Mouse (Mus musculus) midbrain, embryonic 11.5 days (tissue): ENCODE results near the gene Anapc2. TPM values are rescaled to one million over a fixed set of nuclear protein-coding genes. Genes with fewer than 3 reads are reported as not detected.

Experiments used
- ATAC-seq: fragments of 200-750 bp; cut with Nextera tagmentation; 2 replicates; pipeline ENCODE4 v1.8.0; 2017; ENCODE audit warnings: moderate TSS enrichment, moderate library complexity; ENCODE audit not compliant: low FRiP score
- DNase-seq: peaks from one replicate; pipeline ENCODE4 v3.0.0; 2015; ENCODE audit warnings: low spot score; ENCODE audit errors: missing footprints
- H3K27ac ChIP-seq: fragments of 300-500 bp; sonication (generic); 2 replicates; pipeline ENCODE4 v1.5.1; 2014; ENCODE audit warnings: low read depth, low read length
- H3K27me3 ChIP-seq: fragments of 300-500 bp; sonication (generic); 2 replicates; pipeline ENCODE4 v1.6.1; 2014; ENCODE audit warnings: mild to moderate bottlenecking, low read length, moderate library complexity, mixed read lengths; ENCODE audit not compliant: control insufficient read depth, insufficient read depth
- H3K36me3 ChIP-seq: fragments of 300-500 bp; sonication (generic); 2 replicates; pipeline ENCODE4 v1.6.1; 2014; ENCODE audit warnings: mild to moderate bottlenecking, low read length, moderate library complexity, mixed read lengths; ENCODE audit not compliant: control insufficient read depth, insufficient read depth
- H3K4me1 ChIP-seq: fragments of 300-500 bp; sonication (generic); 2 replicates; pipeline ENCODE4 v1.6.1; 2014; ENCODE audit warnings: low read length; ENCODE audit not compliant: control insufficient read depth, insufficient read depth
- H3K4me2 ChIP-seq: fragments of 300-500 bp; sonication (generic); 2 replicates; pipeline ENCODE4 v1.6.1; 2014; ENCODE audit warnings: mild to moderate bottlenecking, moderate library complexity
- H3K4me3 ChIP-seq: fragments of 300-500 bp; sonication (generic); 2 replicates; pipeline ENCODE4 v1.5.1; 2014; ENCODE audit warnings: low read depth, low read length
- H3K9ac ChIP-seq: fragments of 300-500 bp; sonication (generic); 2 replicates; pipeline ENCODE4 v1.6.1; 2014; ENCODE audit warnings: low read length
- H3K9me3 ChIP-seq: fragments of 300-500 bp; sonication (generic); 2 replicates; pipeline ENCODE4 v1.6.1; 2016; ENCODE audit warnings: low read length; ENCODE audit not compliant: control insufficient read depth
- WGBS: fragments of 180-500 bp; shearing (Covaris S2); extraction: QIAGEN DNeasy Blood & Tissue Kit; methylation state at CpG from one replicate; pipeline ENCODE4 v1.1.7; 2014; 5-methylcytosine and 5-hydroxymethylcytosine counted together
- polyA plus RNA-seq: library from polyadenylated mRNA; unstranded; fragments of >200 nt; fragmentation: Nextera tagmentation; extraction: Ambion mirVana; gene quantifications from 2 replicates; pipeline ENCODE4 v1.2.1, GENCODE M21; 2014

The Anapc2 gene
- polyA plus RNA-seq, 1 experiment from 2014 or later, result 117 TPM

DNA sequence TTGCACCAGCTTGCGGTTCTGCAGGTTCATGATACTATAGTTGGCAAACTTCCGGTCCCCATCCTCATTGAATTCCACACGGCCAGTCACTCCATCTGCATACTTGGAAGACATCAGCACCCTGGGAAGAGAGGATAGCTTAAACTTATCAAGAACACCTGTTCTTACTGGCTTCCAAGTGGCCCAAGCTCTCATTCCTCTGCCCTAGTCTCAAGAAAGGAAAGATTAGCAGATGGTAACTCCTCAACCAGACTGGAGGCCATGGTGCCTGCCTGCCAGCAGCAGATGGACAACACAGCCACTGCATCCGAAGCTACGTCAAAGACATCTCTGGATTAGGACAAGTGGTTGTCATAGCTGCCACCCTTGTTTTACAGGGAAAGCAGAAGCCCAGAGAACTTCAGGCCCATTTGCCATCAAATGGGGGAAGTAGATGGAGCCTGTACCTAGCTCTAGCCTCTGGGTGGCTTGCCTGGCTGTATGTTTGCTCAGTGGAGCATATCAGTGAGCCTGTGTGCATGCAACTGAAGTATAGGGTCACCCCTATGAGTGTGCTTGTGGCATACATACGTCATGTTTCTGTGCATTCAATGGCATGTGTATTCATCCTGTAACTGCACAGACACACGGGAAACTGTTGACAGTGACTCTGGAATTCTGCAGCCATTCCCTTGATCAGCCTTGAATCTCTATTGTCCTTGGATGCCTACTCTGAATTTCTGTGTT, 31.8 kb downstream of the Anapc2 start:
- Histone ChIP-seq H3K27me3 (peaks cover 8% of the 10 kb centered on the region), H3K9me3 (no peaks in the 10 kb centered on the region), H3K4me2 (peak overlapping the region; percentile 78), H3K4me1 (no peaks in the 10 kb centered on the region), H3K9ac (no peak overlapping the region), H3K27ac (no peak overlapping the region), H3K4me3 (peak overlapping the region; percentile 42; the same call in 1 of the 2 replicates), H3K36me3 (no peaks in the 10 kb centered on the region)
- 72% methylated on average over 7 of the region's 7 CpGs for WGBS
- ATAC-seq (no peak), DNase-seq (peak; percentile 87)

GRCm38 (mm10) chr2:25304657-25305541, 32.6 kb downstream of the Anapc2 start:
- peak overlapping the region; percentile 42 for H3K4me3 ChIP-seq
- peak; percentile 91 for ATAC-seq
- H3K9ac ChIP-seq, result peak overlapping the region; percentile 56
- H3K27me3 ChIP-seq, result peaks cover 8% of the 10 kb centered on the region
- peak; percentile 93 for DNase-seq
- H3K27ac ChIP-seq, result no peak overlapping the region
- H3K9me3 ChIP-seq, result no peaks in the 10 kb centered on the region
- peak overlapping the region; percentile 78 for H3K4me2 ChIP-seq
- no peaks in the 10 kb centered on the region for H3K4me1 ChIP-seq
- no peaks in the 10 kb centered on the region for H3K36me3 ChIP-seq
- 2% methylated on average over 37 of the region's 45 CpGs for WGBS

DNA sequence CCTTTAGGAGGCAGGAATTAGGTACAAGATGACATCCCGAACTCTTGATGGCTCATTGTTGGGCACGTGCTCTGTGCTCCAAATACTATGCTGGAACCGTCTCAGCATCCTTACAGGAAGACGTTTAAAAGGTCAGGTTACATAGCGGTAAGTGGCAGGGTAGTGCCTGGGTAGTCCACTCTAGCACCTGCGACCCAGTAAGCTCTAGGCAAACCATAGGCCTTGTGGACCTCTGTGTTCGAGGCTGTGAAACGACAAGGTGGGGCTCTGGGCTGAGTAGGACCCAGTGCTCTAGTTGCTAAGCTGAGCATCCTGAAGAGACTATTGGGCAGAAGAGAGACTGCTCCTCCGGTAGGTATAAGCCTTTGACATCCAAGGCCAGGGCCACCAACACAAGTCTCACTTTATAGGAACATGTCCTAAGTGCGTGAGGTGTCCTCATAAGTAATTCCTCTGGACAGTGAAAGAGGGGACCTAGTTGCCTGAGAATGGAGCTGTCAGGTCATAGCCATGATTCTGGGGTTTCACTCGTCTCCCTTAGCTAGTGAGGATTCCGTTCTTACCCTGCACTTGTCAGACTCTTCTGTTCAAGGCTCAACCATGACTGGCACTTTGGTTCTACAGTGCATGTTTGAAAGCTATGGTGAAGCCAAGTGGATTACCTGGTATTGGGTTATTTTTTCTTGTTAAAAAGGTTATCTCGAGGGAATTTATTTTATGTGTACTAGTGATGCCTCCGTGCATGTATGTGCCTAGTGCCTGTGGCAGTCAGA, 33.5 kb downstream of the Anapc2 start:
- Histone ChIP-seq H3K4me2 (peak overlapping the region; percentile 78), H3K9me3 (no peaks in the 10 kb centered on the region), H3K27me3 (peaks cover 16% of the 10 kb centered on the region), H3K27ac (no peak overlapping the region), H3K36me3 (no peaks in the 10 kb centered on the region), H3K9ac (peak overlapping the region; percentile 56), H3K4me3 (peak overlapping the region; percentile 42; the same call in 1 of the 2 replicates), H3K4me1 (no peaks in the 10 kb centered on the region)
- ATAC-seq (peak; percentile 35; the same call in 1 of the 2 replicates), DNase-seq (peak; percentile 81)
- 51% methylated on average over 14 of the region's 14 CpGs for WGBS

DNA sequence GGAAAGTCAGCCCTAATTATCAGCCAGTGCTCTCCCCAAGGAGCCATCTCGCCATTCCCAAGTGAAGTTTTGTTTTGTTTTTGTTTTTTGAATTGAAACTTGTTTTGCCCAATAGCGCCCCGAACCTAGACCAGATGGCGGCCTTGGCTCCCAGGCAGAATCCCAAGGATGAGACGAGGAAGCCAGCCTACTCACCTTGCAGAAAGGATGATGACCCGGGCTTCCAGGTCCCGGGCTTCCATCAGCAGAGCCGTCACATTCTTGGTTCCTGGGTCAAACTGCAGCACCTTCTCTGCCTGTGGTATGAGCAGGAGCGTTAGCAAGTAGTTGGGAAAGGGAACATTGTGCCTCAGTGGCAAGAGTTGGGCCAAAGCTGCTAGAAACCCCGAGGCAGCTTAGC, 37.9 kb downstream of the Anapc2 start:
- ATAC-seq (no peak), DNase-seq (peak; percentile 73)
- no peak overlapping the region for H3K27ac ChIP-seq
- no peaks in the 10 kb centered on the region for H3K4me1 ChIP-seq
- no peak overlapping the region for H3K9ac ChIP-seq
- H3K36me3 ChIP-seq, result no peaks in the 10 kb centered on the region
- peaks cover 41% of the 10 kb centered on the region for H3K27me3 ChIP-seq
- no peak overlapping the region for H3K4me3 ChIP-seq
- WGBS, result 58% methylated on average over 10 of the region's 10 CpGs
- H3K9me3 ChIP-seq, result no peaks in the 10 kb centered on the region
- no peak overlapping the region for H3K4me2 ChIP-seq

DNA sequence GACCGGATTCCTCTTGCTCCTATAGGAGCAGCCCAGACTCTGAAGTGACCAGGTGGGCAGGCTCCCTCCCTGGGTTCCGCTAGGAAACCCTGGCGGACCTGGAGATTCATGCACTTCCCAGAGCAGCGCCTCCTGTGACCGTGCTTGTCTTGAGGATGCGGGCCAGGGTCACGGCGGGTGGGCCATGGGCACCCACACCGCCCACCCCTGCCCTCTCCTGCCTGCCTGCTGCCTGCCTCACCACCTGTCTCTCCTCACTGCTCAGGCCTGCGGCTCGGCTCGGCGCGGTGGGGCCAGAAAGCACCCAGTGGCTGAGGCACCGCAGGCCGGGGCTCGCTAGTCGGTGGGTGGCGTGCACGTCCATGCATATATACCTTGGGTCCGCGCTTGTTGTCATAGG, 38.7 kb downstream of the Anapc2 start:
- DNase-seq, result peak; percentile 80
- no peaks in the 10 kb centered on the region for H3K4me1 ChIP-seq
- WGBS, result 2% methylated on average over 22 of the region's 22 CpGs
- no peak overlapping the region for H3K4me2 ChIP-seq
- H3K9me3 ChIP-seq, result no peaks in the 10 kb centered on the region
- H3K36me3 ChIP-seq, result no peaks in the 10 kb centered on the region
- no peak overlapping the region for H3K9ac ChIP-seq
- no peak for ATAC-seq
- peaks cover 34% of the 10 kb centered on the region for H3K27me3 ChIP-seq
- no peak overlapping the region for H3K27ac ChIP-seq
- H3K4me3 ChIP-seq, result no peak overlapping the region

GRCm38 (mm10) chr2:25311491-25311891, 39.2 kb downstream of the Anapc2 start:
- H3K9ac ChIP-seq, result no peak overlapping the region
- no peak overlapping the region for H3K4me3 ChIP-seq
- H3K9me3 ChIP-seq, result no peaks in the 10 kb centered on the region
- no peaks in the 10 kb centered on the region for H3K4me1 ChIP-seq
- no peak overlapping the region for H3K27ac ChIP-seq
- ATAC-seq (no peak), DNase-seq (no peak)
- no peak overlapping the region for H3K4me2 ChIP-seq
- 6% methylated on average over 11 of the region's 11 CpGs for WGBS
- no peaks in the 10 kb centered on the region for H3K36me3 ChIP-seq
- peaks cover 37% of the 10 kb centered on the region for H3K27me3 ChIP-seq

GRCm38 (mm10) chr2:25318119-25318966, 46.1 kb downstream of the Anapc2 start:
- Histone ChIP-seq H3K4me1 (no peaks in the 10 kb centered on the region), H3K4me2 (peak overlapping the region; percentile 49), H3K27me3 (peaks cover 29% of the 10 kb centered on the region), H3K36me3 (no peaks in the 10 kb centered on the region), H3K4me3 (peak overlapping the region; percentile 28), H3K9me3 (no peaks in the 10 kb centered on the region), H3K9ac (no peak overlapping the region), H3K27ac (no peak overlapping the region)
- DNase-seq (peak; percentile 88), ATAC-seq (peak; percentile 11; the same call in 1 of the 2 replicates)
- 7% methylated on average over 31 of the region's 31 CpGs for WGBS
